Mouse (Mus musculus): Measurements from ENCODE around the gene Map2k6. TPM values are rescaled to one million over a fixed set of nuclear protein-coding genes. Genes with fewer than 3 reads are reported as not detected.

Gene Map2k6
- total and polyA plus RNA-seq, 2 experiments, result 2.0 to 22.5 TPM

DNA sequence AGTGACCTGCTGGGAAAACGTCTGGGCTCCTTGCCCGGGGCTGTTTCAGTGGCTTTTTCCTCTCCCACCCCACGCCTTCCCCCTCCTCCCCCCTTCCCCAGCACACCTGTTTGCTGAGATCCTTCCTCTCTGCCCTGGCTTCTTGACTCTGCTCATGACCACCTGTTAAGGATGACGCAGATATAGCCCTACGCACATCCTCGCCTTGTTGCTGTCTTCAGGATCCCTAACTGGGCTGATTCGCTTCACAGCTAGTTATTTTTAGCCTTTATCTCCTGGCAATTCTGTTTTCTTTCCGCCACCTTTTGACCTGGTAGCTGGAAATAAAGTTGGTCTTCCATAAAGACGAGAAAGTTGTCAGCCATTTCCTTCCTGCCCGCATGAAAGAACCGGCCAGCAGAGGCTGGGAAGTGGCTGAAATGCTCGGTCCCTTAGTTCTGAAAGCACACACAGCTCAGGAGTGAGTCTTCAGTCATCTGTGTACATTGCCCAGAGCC, 152.6 kb downstream of the Map2k6 start:
- H3K79me2 ChIP-seq (ENCODE audit: control insufficient read depth, insufficient read depth, low read length), result no peaks in the 10 kb centered on the region
- no peaks in the 10 kb centered on the region for H3K36me3 ChIP-seq (ENCODE audit: control insufficient read depth, insufficient read depth, low read length)
- TF ChIP-seq POLR2A (IDR thresholded peaks at IDR 0.05; ENCODE audit: extremely low read depth, insufficient read depth, low read length) (no peak), CTCF (IDR thresholded peaks at IDR 0.05; ENCODE audit: low read depth, low read length) (no peak)
- no peaks in the 10 kb centered on the region for H3K27me3 ChIP-seq (ENCODE audit: control insufficient read depth, insufficient read depth, low read length)
- no peak overlapping the region; the same call in 1 of the 2 replicates for H3K27ac ChIP-seq (replicated peaks; ENCODE audit: insufficient read depth, low read depth, low read length)
- 66% methylated on average over 12 of the region's 12 CpGs for WGBS
- H3K9ac ChIP-seq (ENCODE audit: low read depth, low read length), result no peak overlapping the region
- no peak overlapping the region for H3K4me3 ChIP-seq (ENCODE audit: insufficient read depth, low read depth, low read length)
- 0 out of 2 replicates have a peak, but pooled peaks cover 2% of the 10 kb centered on the region for H3K4me1 ChIP-seq (ENCODE audit: control insufficient read depth, insufficient read depth, low read length)
- DNase-seq (ENCODE audit: extremely low read depth, low read depth, low spot score), result no peak

DNA sequence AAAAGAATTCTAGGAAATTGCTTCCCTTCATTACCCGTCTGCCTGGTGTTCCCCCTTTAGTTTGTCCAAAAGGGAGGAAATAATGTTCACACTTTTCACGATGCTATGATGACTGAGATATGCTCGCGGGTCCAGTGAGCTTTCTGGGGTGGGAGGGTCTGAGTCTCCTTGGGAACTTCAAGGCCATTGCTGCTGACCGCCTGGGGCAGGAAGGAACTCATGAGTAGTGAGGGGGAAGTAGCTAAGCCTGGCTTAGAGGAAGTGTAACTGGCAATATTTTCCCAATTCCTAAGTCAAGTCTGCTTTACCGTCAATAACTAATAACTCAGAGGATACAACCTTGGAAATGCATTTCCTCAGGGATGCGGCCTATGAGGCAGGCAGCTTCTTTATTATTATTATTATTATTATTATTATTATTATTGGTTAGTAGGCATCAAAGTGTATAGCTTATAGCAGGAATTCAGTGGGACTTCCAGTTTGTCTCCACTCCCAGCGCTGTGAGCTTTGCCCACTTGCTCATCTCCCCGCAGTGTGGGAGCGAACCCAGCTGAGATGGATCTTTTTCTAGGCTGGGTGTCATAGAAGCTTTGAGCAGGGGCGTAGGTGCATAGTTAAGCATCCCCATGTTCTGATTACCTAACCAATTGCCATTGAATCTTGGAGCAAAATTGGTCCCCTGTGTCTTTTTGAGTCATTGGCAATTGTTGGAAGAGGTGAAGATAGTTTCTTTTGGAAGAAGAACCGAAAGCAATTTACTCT, 163.6 kb downstream of the Map2k6 start:
- Histone ChIP-seq H3K4me3 (ENCODE audit: insufficient read depth, low read depth, low read length) (no peak overlapping the region), H3K4me1 (ENCODE audit: control insufficient read depth, insufficient read depth, low read length) (no peaks in the 10 kb centered on the region), H3K9ac (ENCODE audit: low read depth, low read length) (no peak overlapping the region), H3K79me2 (ENCODE audit: control insufficient read depth, insufficient read depth, low read length) (no peaks in the 10 kb centered on the region), H3K27ac (replicated peaks; ENCODE audit: insufficient read depth, low read depth, low read length) (no peak overlapping the region), H3K27me3 (ENCODE audit: control insufficient read depth, insufficient read depth, low read length) (no peaks in the 10 kb centered on the region), H3K36me3 (ENCODE audit: control insufficient read depth, insufficient read depth, low read length) (no peaks in the 10 kb centered on the region)
- no peak for DNase-seq (ENCODE audit: extremely low read depth, low read depth, low spot score)
- 80% methylated on average over 12 of the region's 12 CpGs for WGBS
- TF ChIP-seq POLR2A (IDR thresholded peaks at IDR 0.05; ENCODE audit: extremely low read depth, insufficient read depth, low read length), result no peak

DNA sequence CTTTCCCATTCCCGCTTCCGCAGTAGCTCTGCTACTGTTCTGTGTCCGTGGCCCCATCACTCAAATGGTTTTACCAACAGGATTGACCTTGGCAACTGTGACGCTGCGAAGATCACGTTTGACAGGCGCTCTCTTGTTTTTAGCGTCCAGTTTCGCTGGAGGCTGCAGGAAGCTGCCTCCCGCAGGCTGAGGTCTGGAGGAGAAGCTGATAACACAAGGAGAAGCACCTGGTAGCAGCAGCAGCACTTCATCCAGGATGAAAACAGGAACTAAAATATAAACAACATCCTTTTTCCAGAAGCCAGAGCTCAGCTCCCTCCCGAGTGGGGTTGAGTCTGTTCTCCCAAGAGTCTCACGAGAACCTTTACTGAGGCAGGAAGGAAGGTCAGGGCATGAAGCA, 164.3 kb downstream of the Map2k6 start:
- WGBS, result 41% methylated on average over 12 of the region's 12 CpGs
- H3K9ac ChIP-seq (ENCODE audit: low read depth, low read length), result no peak overlapping the region
- H3K27ac ChIP-seq (replicated peaks; ENCODE audit: insufficient read depth, low read depth, low read length), result no peak overlapping the region
- H3K27me3 ChIP-seq (ENCODE audit: control insufficient read depth, insufficient read depth, low read length), result no peaks in the 10 kb centered on the region
- no peaks in the 10 kb centered on the region for H3K79me2 ChIP-seq (ENCODE audit: control insufficient read depth, insufficient read depth, low read length)
- H3K36me3 ChIP-seq (ENCODE audit: control insufficient read depth, insufficient read depth, low read length), result no peaks in the 10 kb centered on the region
- TF ChIP-seq CTCF (IDR thresholded peaks at IDR 0.05; ENCODE audit: low read depth, low read length), result no peak
- TF ChIP-seq POLR2A (IDR thresholded peaks at IDR 0.05; ENCODE audit: extremely low read depth, insufficient read depth, low read length), result no peak
- no peak for DNase-seq (ENCODE audit: extremely low read depth, low read depth, low spot score)
- no peak overlapping the region for H3K4me3 ChIP-seq (ENCODE audit: insufficient read depth, low read depth, low read length)
- H3K4me1 ChIP-seq (ENCODE audit: control insufficient read depth, insufficient read depth, low read length), result no peaks in the 10 kb centered on the region

DNA sequence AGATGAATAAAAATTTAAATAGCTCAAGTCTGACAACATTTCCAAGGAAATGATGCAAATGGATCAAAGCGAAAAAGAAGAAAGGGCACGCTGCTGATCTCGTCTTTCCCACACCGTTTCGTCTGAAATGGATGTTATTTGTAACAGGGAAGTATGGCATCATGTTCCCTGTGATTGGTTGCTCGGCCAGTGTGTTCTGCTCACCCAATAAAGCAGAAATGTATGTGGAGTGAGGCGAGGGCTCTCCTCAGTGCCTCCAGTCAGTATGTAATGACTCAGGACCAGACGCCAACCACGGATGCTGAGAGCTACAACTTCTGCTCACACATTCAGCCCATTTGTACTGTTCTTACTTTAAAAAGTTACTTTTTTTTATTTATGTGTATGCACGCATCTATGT, 164.9 kb downstream of the Map2k6 start:
- no peaks in the 10 kb centered on the region for H3K27me3 ChIP-seq (ENCODE audit: control insufficient read depth, insufficient read depth, low read length)
- TF ChIP-seq CTCF (IDR thresholded peaks at IDR 0.05; ENCODE audit: low read depth, low read length) (no peak), POLR2A (IDR thresholded peaks at IDR 0.05; ENCODE audit: extremely low read depth, insufficient read depth, low read length) (no peak)

DNA sequence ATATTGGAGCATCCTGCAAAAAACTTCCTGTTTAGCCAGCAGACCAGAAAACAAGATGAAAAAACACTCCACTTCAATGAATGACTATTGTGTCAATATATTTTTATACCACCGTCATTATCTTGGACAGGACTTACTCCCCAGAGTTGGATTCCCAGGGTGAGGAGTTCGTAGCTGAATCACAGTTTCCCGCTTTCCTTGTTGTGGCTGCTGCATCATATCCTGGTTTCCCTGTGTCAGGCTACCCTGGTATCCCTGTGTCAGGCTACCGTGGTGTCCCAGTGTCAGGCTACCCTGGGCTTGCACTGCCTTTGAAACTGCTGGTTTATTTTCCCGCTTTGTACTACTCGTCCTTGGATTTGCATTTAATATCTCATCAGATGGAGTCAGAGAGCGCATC, 167.4 kb downstream of the Map2k6 start:
- 78% methylated on average over 7 of the region's 7 CpGs for WGBS
- Histone ChIP-seq H3K4me1 (ENCODE audit: control insufficient read depth, insufficient read depth, low read length) (no peaks in the 10 kb centered on the region), H3K36me3 (ENCODE audit: control insufficient read depth, insufficient read depth, low read length) (no peaks in the 10 kb centered on the region), H3K79me2 (ENCODE audit: control insufficient read depth, insufficient read depth, low read length) (no peaks in the 10 kb centered on the region), H3K27ac (replicated peaks; ENCODE audit: insufficient read depth, low read depth, low read length) (no peak overlapping the region), H3K9ac (ENCODE audit: low read depth, low read length) (no peak overlapping the region), H3K4me3 (ENCODE audit: insufficient read depth, low read depth, low read length) (no peak overlapping the region), H3K27me3 (ENCODE audit: control insufficient read depth, insufficient read depth, low read length) (no peaks in the 10 kb centered on the region)
- no peak for TF ChIP-seq CTCF (IDR thresholded peaks at IDR 0.05; ENCODE audit: low read depth, low read length)
- no peak for TF ChIP-seq POLR2A (IDR thresholded peaks at IDR 0.05; ENCODE audit: extremely low read depth, insufficient read depth, low read length)
- no peak for DNase-seq (ENCODE audit: extremely low read depth, low read depth, low spot score)

More for the DNA sequence above, 164.9 kb downstream of the Map2k6 start:
- no peak overlapping the region for H3K27ac ChIP-seq (replicated peaks; ENCODE audit: insufficient read depth, low read depth, low read length)
- no peaks in the 10 kb centered on the region for H3K4me1 ChIP-seq (ENCODE audit: control insufficient read depth, insufficient read depth, low read length)
- H3K36me3 ChIP-seq (ENCODE audit: control insufficient read depth, insufficient read depth, low read length), result no peaks in the 10 kb centered on the region
- H3K4me3 ChIP-seq (ENCODE audit: insufficient read depth, low read depth, low read length), result no peak overlapping the region
- DNase-seq (ENCODE audit: extremely low read depth, low read depth, low spot score), result no peak
- 74% methylated on average over 10 of the region's 10 CpGs for WGBS
- no peaks in the 10 kb centered on the region for H3K79me2 ChIP-seq (ENCODE audit: control insufficient read depth, insufficient read depth, low read length)
- no peak overlapping the region for H3K9ac ChIP-seq (ENCODE audit: low read depth, low read length)

DNA sequence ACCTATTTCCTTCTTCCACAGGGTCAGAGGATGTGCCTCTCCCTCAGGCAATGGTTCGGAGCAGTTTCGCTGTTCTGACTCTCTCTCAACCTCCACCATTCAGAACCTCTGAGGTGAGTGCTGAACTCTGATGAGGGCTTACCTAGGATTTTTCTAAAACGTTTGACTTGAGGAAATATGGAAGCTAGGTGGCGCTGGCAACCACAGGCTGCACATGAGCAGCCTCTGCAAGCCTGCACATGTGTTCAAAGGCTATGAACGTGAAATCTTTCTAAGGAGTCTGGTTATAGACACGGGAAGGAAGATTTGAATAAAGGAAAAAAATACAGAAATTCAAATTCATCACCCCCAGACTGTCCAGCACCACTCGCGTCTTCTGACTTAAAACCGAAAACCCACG, 173.6 kb downstream of the Map2k6 start:
- peak; percentile 20 for DNase-seq (ENCODE audit: extremely low read depth, low read depth, low spot score)
- Histone ChIP-seq H3K79me2 (ENCODE audit: control insufficient read depth, insufficient read depth, low read length) (no peaks in the 10 kb centered on the region), H3K27me3 (ENCODE audit: control insufficient read depth, insufficient read depth, low read length) (no peaks in the 10 kb centered on the region), H3K9ac (ENCODE audit: low read depth, low read length) (no peak overlapping the region), H3K36me3 (ENCODE audit: control insufficient read depth, insufficient read depth, low read length) (no peaks in the 10 kb centered on the region), H3K27ac (replicated peaks; ENCODE audit: insufficient read depth, low read depth, low read length) (no peak overlapping the region), H3K4me3 (ENCODE audit: insufficient read depth, low read depth, low read length) (no peak overlapping the region), H3K4me1 (ENCODE audit: control insufficient read depth, insufficient read depth, low read length) (no peaks in the 10 kb centered on the region)
- TF ChIP-seq POLR2A (IDR thresholded peaks at IDR 0.05; ENCODE audit: extremely low read depth, insufficient read depth, low read length) (no peak), CTCF (IDR thresholded peaks at IDR 0.05; ENCODE audit: low read depth, low read length) (peak; percentile 80)
- 56% methylated on average over 10 of the region's 10 CpGs for WGBS

Other genes with a start within 250 kb of the Map2k6 start
- 3.6 and 4.1 TPM in 2 replicates for gene Abca9, start 230.9 kb upstream of the Map2k6 start, total RNA-seq (2014; rRNA removed)
- 0.34 and 0.43 TPM in 2 replicates for gene Abca9, start 230.9 kb upstream of the Map2k6 start, polyA plus RNA-seq (2012; rRNA removed)
- 285 and 296 TPM in 2 replicates for gene Abca6, start 147.3 kb upstream of the Map2k6 start, total RNA-seq (2014; rRNA removed)
- gene Abca6, start 147.3 kb upstream of the Map2k6 start, polyA plus RNA-seq (2012; rRNA removed), result 20.9 and 24.9 TPM in 2 replicates
- gene Abca5, start 61.4 kb upstream of the Map2k6 start, total RNA-seq (2014; rRNA removed), result 3.6 and 4.0 TPM in 2 replicates
- gene Abca5, start 61.4 kb upstream of the Map2k6 start, polyA plus RNA-seq (2012; rRNA removed), result 0.49 and 0.58 TPM in 2 replicates

Measured in liver, adult 2 months (tissue).